Mouse (Mus musculus) kidney, embryonic 15.5 days (tissue): ENCODE measurements at regions not wholly inside any gene's neighbourhood (a gene's known extent, or its start where the extent isn't known, plus 50 kb on each side); places are given as distances from the start of the nearest gene placed in this dataset.
"Not testable (repeated sequence)": the region's sequence is repeated elsewhere in the genome, so short reads cannot be mapped to it uniquely, and the experiment has no call there.

Experiments
- ATAC-seq: fragments of 200-750 bp; cut with Nextera tagmentation; replicated peaks from 2 replicates; pipeline ENCODE4 v1.8.0; 2017; ENCODE audit warnings: moderate TSS enrichment; ENCODE audit not compliant: low FRiP score
- H3K27ac ChIP-seq: fragments of 300-500 bp; sonication (generic); 2 replicates; pipeline ENCODE4 v1.5.1; 2015; ENCODE audit warnings: mild to moderate bottlenecking, inconsistent platforms
- H3K27me3 ChIP-seq: fragments of 300-500 bp; sonication (generic); 2 replicates; pipeline ENCODE4 v1.6.1; 2015; ENCODE audit warnings: inconsistent platforms
- H3K36me3 ChIP-seq: fragments of 300-500 bp; sonication (generic); 2 replicates; pipeline ENCODE4 v1.6.1; 2015; ENCODE audit warnings: inconsistent platforms
- H3K4me1 ChIP-seq: fragments of 300-500 bp; sonication (generic); 2 replicates; pipeline ENCODE4 v1.6.1; 2015; ENCODE audit warnings: inconsistent platforms
- H3K4me2 ChIP-seq: fragments of 300-500 bp; sonication (generic); 2 replicates; pipeline ENCODE4 v1.6.1; 2015; ENCODE audit warnings: moderate library complexity, mild to moderate bottlenecking, inconsistent platforms
- H3K4me3 ChIP-seq: fragments of 300-500 bp; sonication (generic); replicated peaks from 2 replicates; pipeline ENCODE4 v1.5.1; 2015; ENCODE audit warnings: mild to moderate bottlenecking, inconsistent platforms
- H3K9ac ChIP-seq: fragments of 300-500 bp; sonication (generic); 2 replicates; pipeline ENCODE4 v1.6.1; 2015; ENCODE audit warnings: mild to moderate bottlenecking, inconsistent platforms
- H3K9me3 ChIP-seq: fragments of 300-500 bp; sonication (generic); replicated peaks from 2 replicates; pipeline ENCODE4 v1.6.1; 2016; ENCODE audit warnings: inconsistent platforms
- WGBS: fragments of 180-500 bp; shearing (Covaris S2); methylation state at CpG from one replicate; pipeline ENCODE4 v1.1.7; 2015; ENCODE audit warnings: mixed read lengths; 5-methylcytosine and 5-hydroxymethylcytosine counted together

DNA sequence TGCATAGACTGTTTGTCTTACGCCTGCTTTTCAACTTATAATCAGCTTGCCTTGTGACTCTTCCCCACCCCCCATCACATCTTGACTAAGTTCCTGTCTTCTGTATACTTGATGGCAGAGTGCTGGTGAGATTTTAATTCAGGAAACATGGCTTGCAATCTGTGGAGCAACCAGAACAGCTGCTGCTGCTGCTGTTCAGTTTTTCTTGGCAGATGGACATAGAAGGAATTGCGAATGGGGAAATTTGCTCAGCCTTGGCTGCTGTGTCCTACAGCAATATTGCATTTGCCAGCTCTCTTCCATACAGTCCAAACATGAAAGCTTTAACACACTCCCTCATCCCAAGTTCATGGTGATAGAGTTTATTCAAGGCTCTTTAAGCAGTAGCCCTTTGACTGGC is 262.3 kb downstream of the Pros1 start:
- Histone ChIP-seq H3K4me3 (no peak overlapping the region), H3K27ac (no peak overlapping the region), H3K4me1 (no peaks in the 10 kb centered on the region), H3K4me2 (no peak overlapping the region), H3K27me3 (no peaks in the 10 kb centered on the region), H3K9ac (no peak overlapping the region), H3K9me3 (no peaks in the 10 kb centered on the region), H3K36me3 (no peaks in the 10 kb centered on the region)
- WGBS: 76% methylated on average over 2 of the region's 2 CpGs
- ATAC-seq: no peak

DNA sequence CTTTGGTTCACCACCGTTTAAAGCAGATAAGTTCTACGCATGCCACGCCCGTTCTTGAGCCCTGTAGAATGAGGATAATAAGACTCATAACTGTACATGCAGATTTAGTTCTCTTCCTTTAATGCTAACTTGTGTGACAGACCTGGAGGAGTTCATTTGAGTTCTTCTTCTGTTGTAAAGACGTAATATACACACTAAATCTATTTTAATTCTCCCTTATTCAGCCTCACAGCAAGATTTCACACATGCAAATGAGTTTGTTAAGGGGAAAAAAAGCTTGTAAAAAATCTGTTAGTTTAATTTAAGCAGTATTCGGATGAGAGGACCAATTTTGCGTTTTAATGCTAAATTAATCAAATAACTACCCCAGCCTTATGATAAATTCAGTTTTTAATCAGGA is 264.6 kb downstream of the Pros1 start:
- Histone ChIP-seq H3K4me1 (no peaks in the 10 kb centered on the region), H3K9me3 (no peaks in the 10 kb centered on the region), H3K4me2 (no peak overlapping the region), H3K27ac (no peak overlapping the region), H3K4me3 (no peak overlapping the region), H3K36me3 (no peaks in the 10 kb centered on the region), H3K9ac (no peak overlapping the region), H3K27me3 (no peaks in the 10 kb centered on the region)
- 81% methylated on average over 7 of the region's 7 CpGs for WGBS
- no peak for ATAC-seq

DNA sequence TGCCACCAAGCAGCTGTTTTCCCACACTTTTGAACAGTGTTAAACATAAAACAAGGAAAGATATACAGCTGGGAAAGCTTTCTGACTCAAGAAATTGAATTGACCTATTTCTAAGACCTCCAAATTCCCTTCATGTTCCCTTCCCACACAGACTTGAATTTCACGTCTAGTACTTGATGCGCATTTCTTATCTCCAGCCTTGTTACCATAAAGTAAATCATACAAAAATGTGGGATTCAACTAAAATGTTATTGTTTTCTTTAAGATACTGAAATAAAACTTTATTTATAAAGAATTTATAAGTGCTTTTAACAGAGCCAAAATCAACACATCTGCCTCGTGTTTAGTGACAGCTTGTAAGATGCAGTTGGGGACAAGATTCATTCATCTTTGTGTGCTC is 289.7 kb downstream of the Pros1 start:
- ATAC-seq: 0 out of 2 replicates have a peak, but pooled peaks have one; percentile 54
- Histone ChIP-seq H3K4me3 (no peak overlapping the region), H3K27me3 (no peaks in the 10 kb centered on the region), H3K36me3 (no peaks in the 10 kb centered on the region), H3K9ac (no peak overlapping the region), H3K4me1 (no peaks in the 10 kb centered on the region), H3K4me2 (no peak overlapping the region), H3K9me3 (no peaks in the 10 kb centered on the region), H3K27ac (no peak overlapping the region)
- 54% methylated on average over 3 of the region's 3 CpGs for WGBS

DNA sequence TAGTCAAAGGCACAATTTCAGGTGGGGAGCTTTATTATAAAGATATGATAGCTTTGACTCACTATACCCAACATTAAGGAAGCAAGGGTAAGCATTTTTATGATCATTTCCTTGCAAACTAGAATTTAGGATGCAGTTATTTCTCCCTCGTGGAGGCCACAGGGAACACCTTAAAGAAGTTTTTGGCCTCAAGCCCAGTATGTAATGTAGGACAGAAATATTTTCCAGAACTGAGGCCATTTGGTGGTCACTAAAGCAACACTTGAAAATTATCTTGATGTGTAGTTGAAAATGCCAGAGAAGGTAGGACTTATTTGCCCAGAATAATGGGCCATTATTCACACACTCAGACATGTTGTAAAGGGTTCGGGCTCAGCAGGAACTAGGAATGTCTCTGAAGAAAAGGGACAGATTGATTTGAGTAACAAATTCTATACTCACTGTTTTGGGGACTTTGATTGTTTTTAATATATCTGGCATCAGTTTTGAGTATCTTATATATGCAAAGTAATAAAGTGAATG is 301.3 kb downstream of the Pros1 start:
- H3K9me3 ChIP-seq: no peaks in the 10 kb centered on the region
- WGBS: 43% methylated on average over 2 of the region's 2 CpGs
- ATAC-seq: no peak

DNA sequence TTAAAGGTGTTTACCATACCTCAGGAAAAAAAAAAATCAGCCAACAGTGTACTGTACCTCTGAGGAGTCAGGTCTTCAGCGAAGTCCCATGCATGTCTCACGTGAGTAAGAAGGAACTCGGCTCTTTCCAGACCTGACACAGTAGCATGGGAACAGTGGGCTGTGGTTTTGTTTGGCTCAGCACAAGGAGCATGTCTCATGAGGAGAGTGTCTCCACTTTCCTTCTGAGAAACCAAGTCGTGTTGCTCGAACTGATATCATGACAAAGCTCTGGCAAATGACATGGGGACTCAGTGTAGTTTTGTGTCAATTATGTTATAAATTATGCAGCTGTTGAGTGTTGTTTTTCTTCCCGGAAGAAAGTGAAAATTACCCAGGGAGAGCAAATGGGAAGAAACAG is 316.0 kb downstream of the Pros1 start:
- Histone ChIP-seq H3K4me2 (no peak overlapping the region), H3K9ac (no peak overlapping the region), H3K4me3 (no peak overlapping the region), H3K27ac (no peak overlapping the region), H3K9me3 (no peaks in the 10 kb centered on the region), H3K36me3 (no peaks in the 10 kb centered on the region), H3K27me3 (no peaks in the 10 kb centered on the region), H3K4me1 (no peaks in the 10 kb centered on the region)
- ATAC-seq: no peak
- 54% methylated on average over 6 of the region's 6 CpGs for WGBS

More for the DNA sequence above, 301.3 kb downstream of the Pros1 start:
- Histone ChIP-seq H3K9ac (no peak overlapping the region), H3K36me3 (no peaks in the 10 kb centered on the region), H3K27ac (no peak overlapping the region), H3K4me3 (no peak overlapping the region), H3K4me1 (no peaks in the 10 kb centered on the region), H3K27me3 (no peaks in the 10 kb centered on the region), H3K4me2 (no peak overlapping the region)

DNA sequence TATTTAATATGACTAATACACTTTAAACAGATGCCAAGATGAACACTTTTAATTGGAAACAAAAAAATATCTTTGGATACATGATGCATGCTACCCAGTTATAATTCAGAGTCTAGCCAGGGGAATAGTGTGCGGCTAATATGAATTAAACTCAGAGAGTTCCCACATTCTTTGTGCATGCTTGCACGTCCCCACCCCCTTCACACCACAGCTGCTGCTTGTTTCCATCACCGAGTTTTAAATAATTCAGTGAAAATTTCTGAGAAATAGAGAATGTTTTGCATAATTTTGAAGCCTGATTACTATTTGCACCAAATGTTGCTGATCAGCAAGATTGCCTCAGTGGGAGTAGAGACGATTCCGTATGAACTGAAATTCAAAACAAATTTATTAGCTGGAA is 325.1 kb downstream of the Pros1 start:
- Histone ChIP-seq H3K9me3 (no peaks in the 10 kb centered on the region), H3K36me3 (no peaks in the 10 kb centered on the region), H3K27ac (no peak overlapping the region), H3K4me2 (no peak overlapping the region), H3K4me1 (no peaks in the 10 kb centered on the region), H3K9ac (no peak overlapping the region), H3K4me3 (no peak overlapping the region), H3K27me3 (no peaks in the 10 kb centered on the region)
- no peak for ATAC-seq
- WGBS: 77% methylated on average over 5 of the region's 5 CpGs

DNA sequence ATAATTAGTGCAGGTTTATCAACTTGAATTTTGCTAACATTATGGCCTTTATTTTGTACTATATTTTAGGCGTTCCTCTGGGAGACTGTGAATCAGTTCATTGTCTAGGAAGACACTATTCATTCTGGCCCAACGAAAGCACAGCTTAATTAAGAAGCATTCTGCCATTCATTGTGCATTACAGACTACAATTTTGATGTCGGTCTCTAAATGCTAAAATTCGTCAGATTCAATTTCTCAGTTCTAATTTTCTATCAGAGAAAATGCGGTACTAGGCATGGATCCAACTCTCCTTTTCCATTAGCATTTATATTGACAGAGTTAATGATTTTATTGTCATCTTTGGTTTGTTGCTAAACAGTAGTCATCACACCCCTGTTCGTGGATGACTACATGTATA is 337.1 kb downstream of the Pros1 start:
- no peak overlapping the region for H3K4me3 ChIP-seq
- no peaks in the 10 kb centered on the region for H3K4me1 ChIP-seq
- no peak for ATAC-seq
- H3K9ac ChIP-seq: no peak overlapping the region
- no peak overlapping the region for H3K4me2 ChIP-seq
- no peak overlapping the region for H3K27ac ChIP-seq
- no peaks in the 10 kb centered on the region for H3K36me3 ChIP-seq
- H3K9me3 ChIP-seq: no peaks in the 10 kb centered on the region
- H3K27me3 ChIP-seq: no peaks in the 10 kb centered on the region
- WGBS: 82% methylated on average over 6 of the region's 6 CpGs

DNA sequence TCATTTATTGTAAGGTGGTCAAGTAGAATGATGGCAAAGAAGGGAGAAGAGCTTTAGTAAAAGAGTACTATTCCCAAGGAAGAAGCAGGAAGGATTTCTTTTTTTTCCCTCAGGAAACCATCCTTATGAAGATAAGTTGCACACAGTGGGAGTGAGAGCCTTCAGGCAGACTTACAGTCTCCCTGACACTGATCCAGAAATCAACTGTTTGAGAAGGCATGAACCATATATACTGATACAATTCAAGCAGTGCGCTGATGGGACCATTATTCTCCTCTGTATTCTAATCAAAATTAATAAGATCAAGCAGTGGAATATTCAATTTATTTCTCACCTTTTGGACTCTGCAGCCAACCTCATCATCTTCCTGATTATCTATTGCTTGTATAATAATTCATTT is 337.5 kb downstream of the Pros1 start:
- Histone ChIP-seq H3K27ac (no peak overlapping the region), H3K4me2 (no peak overlapping the region), H3K36me3 (no peaks in the 10 kb centered on the region), H3K9me3 (no peaks in the 10 kb centered on the region), H3K27me3 (no peaks in the 10 kb centered on the region), H3K4me3 (no peak overlapping the region), H3K9ac (no peak overlapping the region), H3K4me1 (no peaks in the 10 kb centered on the region)
- WGBS: 90% methylated on average over 1 of the region's 1 CpGs
- no peak for ATAC-seq

DNA sequence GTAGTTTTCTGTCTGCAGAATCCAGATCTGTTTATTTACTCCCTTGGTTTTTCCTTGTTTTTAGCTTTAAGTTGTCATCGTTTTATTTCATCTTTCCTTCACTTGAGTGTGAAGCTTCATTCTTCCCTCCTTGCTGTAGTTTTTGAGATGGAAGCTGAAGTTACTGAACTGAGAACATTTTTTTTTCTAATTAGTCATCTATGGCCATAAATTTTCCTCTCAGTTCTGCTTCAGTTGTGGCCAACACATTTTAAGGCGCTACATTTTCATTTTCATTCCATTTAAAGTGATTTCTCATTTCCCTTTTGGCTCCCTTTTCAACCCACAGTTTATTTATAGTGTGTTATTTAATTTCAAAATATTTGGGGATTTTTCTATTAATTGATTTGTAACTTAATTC is 340.5 kb downstream of the Pros1 start:
- Histone ChIP-seq H3K4me1 (no peaks in the 10 kb centered on the region), H3K36me3 (no peaks in the 10 kb centered on the region), H3K4me2 (no peak overlapping the region), H3K9ac (no peak overlapping the region), H3K9me3 (no peaks in the 10 kb centered on the region), H3K27me3 (no peaks in the 10 kb centered on the region), H3K4me3 (no peak overlapping the region), H3K27ac (no peak overlapping the region)
- 68% methylated on average over 2 of the region's 2 CpGs for WGBS
- ATAC-seq: no peak

DNA sequence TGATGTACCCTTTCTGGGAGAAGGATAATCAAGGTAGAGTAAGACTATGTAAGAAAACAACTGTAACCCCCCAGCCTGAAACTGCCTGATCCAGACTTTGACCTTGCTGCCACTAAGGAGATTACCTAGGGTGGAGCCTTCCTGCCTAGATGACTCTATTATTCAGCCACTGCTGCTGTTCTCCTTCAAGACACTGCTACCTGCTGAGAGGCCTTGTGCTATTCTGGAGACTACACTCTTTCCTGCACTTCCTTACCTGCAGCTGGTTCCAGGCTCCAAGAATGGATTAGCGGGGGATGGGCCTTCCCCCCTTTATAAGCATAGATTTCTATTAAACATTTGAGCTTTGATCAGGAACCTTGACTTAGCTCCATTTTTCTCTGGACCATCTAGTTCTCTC is 359.4 kb downstream of the Pros1 start:
- not testable (repeated sequence) for H3K27me3 ChIP-seq, H3K9ac ChIP-seq, H3K9me3 ChIP-seq, H3K4me1 ChIP-seq, ATAC-seq, H3K4me2 ChIP-seq, H3K4me3 ChIP-seq, H3K36me3 ChIP-seq, H3K27ac ChIP-seq
- WGBS: 100% methylated on average over 1 of the region's 1 CpGs

DNA sequence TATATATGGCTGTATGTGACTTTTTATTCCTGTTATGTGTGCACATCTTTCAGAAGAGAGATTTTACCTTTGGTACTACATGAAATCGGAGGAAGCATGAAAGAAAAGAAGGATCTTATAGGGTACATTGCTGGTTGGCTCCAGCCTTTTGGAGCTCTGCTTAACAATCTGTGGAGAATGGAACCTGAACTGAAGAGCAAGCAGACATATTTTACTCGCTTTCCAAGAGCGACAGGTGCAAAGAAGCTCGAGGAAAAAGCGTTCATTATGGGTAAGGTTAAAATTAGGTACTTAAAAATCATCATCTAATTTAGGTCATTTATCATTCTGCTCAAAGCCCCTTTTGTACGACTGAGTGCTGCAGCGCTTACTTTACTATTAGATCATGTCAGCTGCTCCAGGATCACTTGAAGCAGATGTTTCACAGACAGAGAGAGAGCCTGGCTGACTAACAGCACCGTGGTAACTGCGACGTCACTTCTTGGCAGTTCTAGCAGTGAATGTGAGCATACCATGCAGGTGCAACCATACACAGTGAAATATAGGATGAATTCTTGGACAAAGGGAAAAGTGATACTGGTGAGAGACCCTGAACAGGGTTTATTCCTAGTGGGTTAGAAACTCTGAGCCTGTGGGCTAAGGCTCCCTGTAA is 366.2 kb downstream of the Pros1 start:
- H3K4me3 ChIP-seq: no peak overlapping the region
- no peaks in the 10 kb centered on the region for H3K9me3 ChIP-seq
- no peak overlapping the region for H3K27ac ChIP-seq
- WGBS: 65% methylated on average over 10 of the region's 10 CpGs
- ATAC-seq: no peak
- no peak overlapping the region for H3K9ac ChIP-seq
- H3K27me3 ChIP-seq: no peaks in the 10 kb centered on the region
- H3K4me2 ChIP-seq: no peak overlapping the region
- no peaks in the 10 kb centered on the region for H3K4me1 ChIP-seq
- no peaks in the 10 kb centered on the region for H3K36me3 ChIP-seq

DNA sequence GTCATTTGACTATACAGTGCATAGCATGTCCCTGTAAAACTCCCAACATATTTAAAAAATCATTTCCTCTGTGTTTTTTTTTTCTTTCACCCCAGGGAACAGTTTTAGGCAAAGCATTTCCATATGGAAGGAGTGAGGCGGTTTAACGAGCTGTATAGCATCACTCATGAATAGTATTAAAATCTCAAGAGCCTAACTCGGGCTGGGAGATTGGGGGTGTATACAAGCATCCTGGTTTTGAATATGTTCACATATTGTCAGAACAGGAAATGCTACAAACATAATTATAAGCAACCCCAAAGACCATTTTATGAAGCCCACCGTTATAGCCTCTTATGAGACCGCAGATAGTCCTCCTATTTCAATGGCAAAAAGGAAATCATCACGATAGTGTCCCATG is 370.5 kb downstream of the Pros1 start:
- Histone ChIP-seq H3K4me3 (no peak overlapping the region), H3K27me3 (no peaks in the 10 kb centered on the region), H3K9ac (no peak overlapping the region), H3K4me1 (no peaks in the 10 kb centered on the region), H3K27ac (no peak overlapping the region), H3K36me3 (no peaks in the 10 kb centered on the region), H3K4me2 (no peak overlapping the region), H3K9me3 (no peaks in the 10 kb centered on the region)
- ATAC-seq: no peak
- 73% methylated on average over 6 of the region's 6 CpGs for WGBS

DNA sequence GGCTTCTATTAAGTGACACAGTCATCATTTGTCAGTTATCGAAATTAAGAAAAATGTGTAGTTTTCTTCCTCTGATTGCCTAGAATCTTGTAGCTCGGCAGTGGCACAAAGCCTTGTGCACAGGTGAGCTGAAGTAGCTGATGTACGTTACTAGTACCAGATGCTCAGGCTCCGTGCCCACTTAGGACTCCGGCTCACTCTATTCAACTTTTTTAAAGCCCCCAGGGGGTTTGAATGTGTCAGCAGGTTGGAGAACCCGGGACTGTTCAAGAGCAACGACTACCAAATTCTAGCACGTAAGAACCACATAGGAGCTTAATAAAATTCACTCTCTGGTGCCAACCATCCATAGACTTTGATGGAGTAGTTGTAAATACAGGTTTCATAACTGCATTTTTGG is 371.0 kb downstream of the Pros1 start:
- H3K4me3 ChIP-seq: no peak overlapping the region
- H3K27me3 ChIP-seq: no peaks in the 10 kb centered on the region
- WGBS: 79% methylated on average over 8 of the region's 8 CpGs
- H3K36me3 ChIP-seq: no peaks in the 10 kb centered on the region
- H3K4me2 ChIP-seq: no peak overlapping the region
- no peak overlapping the region for H3K9ac ChIP-seq
- no peaks in the 10 kb centered on the region for H3K4me1 ChIP-seq
- no peaks in the 10 kb centered on the region for H3K9me3 ChIP-seq
- no peak for ATAC-seq
- H3K27ac ChIP-seq: no peak overlapping the region
